Mouse (Mus musculus) midbrain, embryonic 11.5 days (tissue): ENCODE results near the gene Thyn1. TPM values are rescaled to one million over a fixed set of nuclear protein-coding genes. Genes with fewer than 3 reads are reported as not detected.

ENCODE experiments used
- ATAC-seq: fragments of 200-750 bp; cut with Nextera tagmentation; 2 replicates; pipeline ENCODE4 v1.8.0; 2017; ENCODE audit warnings: moderate TSS enrichment, moderate library complexity; ENCODE audit not compliant: low FRiP score
- DNase-seq: peaks from one replicate; pipeline ENCODE4 v3.0.0; 2015; ENCODE audit warnings: low spot score; ENCODE audit errors: missing footprints
- H3K27ac ChIP-seq: fragments of 300-500 bp; sonication (generic); 2 replicates; pipeline ENCODE4 v1.5.1; 2014; ENCODE audit warnings: low read depth, low read length
- H3K27me3 ChIP-seq: fragments of 300-500 bp; sonication (generic); 2 replicates; pipeline ENCODE4 v1.6.1; 2014; ENCODE audit warnings: mild to moderate bottlenecking, low read length, moderate library complexity, mixed read lengths; ENCODE audit not compliant: control insufficient read depth, insufficient read depth
- H3K36me3 ChIP-seq: fragments of 300-500 bp; sonication (generic); 2 replicates; pipeline ENCODE4 v1.6.1; 2014; ENCODE audit warnings: mild to moderate bottlenecking, low read length, moderate library complexity, mixed read lengths; ENCODE audit not compliant: control insufficient read depth, insufficient read depth
- H3K4me1 ChIP-seq: fragments of 300-500 bp; sonication (generic); 2 replicates; pipeline ENCODE4 v1.6.1; 2014; ENCODE audit warnings: low read length; ENCODE audit not compliant: control insufficient read depth, insufficient read depth
- H3K4me2 ChIP-seq: fragments of 300-500 bp; sonication (generic); 2 replicates; pipeline ENCODE4 v1.6.1; 2014; ENCODE audit warnings: mild to moderate bottlenecking, moderate library complexity
- H3K4me3 ChIP-seq: fragments of 300-500 bp; sonication (generic); 2 replicates; pipeline ENCODE4 v1.5.1; 2014; ENCODE audit warnings: low read depth, low read length
- H3K9ac ChIP-seq: fragments of 300-500 bp; sonication (generic); 2 replicates; pipeline ENCODE4 v1.6.1; 2014; ENCODE audit warnings: low read length
- H3K9me3 ChIP-seq: fragments of 300-500 bp; sonication (generic); 2 replicates; pipeline ENCODE4 v1.6.1; 2016; ENCODE audit warnings: low read length; ENCODE audit not compliant: control insufficient read depth
- WGBS: fragments of 180-500 bp; shearing (Covaris S2); extraction: QIAGEN DNeasy Blood & Tissue Kit; methylation state at CpG from one replicate; pipeline ENCODE4 v1.1.7; 2014; 5-methylcytosine and 5-hydroxymethylcytosine counted together
- polyA plus RNA-seq: library from polyadenylated mRNA; unstranded; fragments of >200 nt; fragmentation: Nextera tagmentation; extraction: Ambion mirVana; gene quantifications from 2 replicates; pipeline ENCODE4 v1.2.1, GENCODE M21; 2014

Thyn1 gene
- polyA plus RNA-seq, 1 experiment from 2014 or later: 157 TPM

- H3K4me2 ChIP-seq: no peak overlapping the region
- H3K27ac ChIP-seq: no peak overlapping the region
- no peaks in the 10 kb centered on the region for H3K9me3 ChIP-seq
- WGBS: 83% methylated on average over 1 of the region's 1 CpGs
- no peak overlapping the region for H3K4me3 ChIP-seq
- H3K27me3 ChIP-seq: no peaks in the 10 kb centered on the region
- DNase-seq (no peak), ATAC-seq (no peak)
- H3K4me1 ChIP-seq: peaks cover 23% of the 10 kb centered on the region
- H3K36me3 ChIP-seq: 0 out of 2 replicates have a peak, but pooled peaks cover 1% of the 10 kb centered on the region
- no peak overlapping the region for H3K9ac ChIP-seq
Measured at GRCm38 (mm10) chr9:27026708-27027107, 27.2 kb downstream of the Thyn1 start.

DNA sequence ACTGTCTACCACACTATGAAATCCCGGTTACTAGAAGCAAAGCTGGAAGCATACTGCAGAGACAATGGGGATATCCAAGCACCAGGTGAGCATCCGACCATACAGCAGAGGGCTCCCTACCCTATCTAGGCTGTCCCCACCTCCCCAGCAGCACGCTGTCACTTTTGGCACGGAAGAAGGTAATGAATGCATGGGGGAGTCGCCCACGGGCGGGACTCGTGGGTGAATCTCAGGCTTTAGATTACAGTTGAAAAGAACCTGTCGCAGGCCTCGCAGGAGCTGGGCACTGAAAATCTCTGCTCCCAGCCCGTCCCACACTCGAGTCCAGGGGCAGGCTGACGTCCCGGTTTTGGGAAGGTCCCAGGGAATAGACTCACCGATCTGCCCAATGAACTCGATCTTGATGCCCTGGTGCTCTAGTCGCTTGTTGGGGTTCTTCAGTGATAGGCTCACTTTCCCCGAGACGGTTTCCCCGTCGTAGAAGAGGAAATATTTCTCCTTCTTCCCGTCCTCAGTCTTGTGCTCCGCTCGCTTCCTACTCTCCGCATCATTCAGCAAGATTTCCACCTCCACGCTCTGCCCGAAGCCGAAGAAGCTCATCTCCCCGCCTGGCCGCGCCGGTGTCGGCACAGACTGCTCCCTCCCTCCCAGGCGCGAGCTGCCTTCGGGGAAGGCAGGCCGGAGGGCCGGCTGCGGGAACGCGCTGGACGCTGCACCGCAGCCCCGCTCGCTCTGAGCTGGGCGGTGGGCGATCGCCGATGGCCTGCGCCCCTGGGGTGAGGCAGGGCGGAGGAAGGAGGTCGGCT lies 29.7 kb downstream of the Thyn1 start:
- H3K4me1 ChIP-seq: peaks cover 29% of the 10 kb centered on the region
- no peaks in the 10 kb centered on the region for H3K9me3 ChIP-seq
- peak; percentile 92 for DNase-seq
- peak overlapping the region; percentile 87 for H3K27ac ChIP-seq
- peak; percentile 4 for ATAC-seq
- peak overlapping the region; percentile 80 for H3K4me2 ChIP-seq
- no peaks in the 10 kb centered on the region for H3K27me3 ChIP-seq
- peak overlapping the region; percentile 93 for H3K4me3 ChIP-seq
- H3K36me3 ChIP-seq: peaks cover 2% of the 10 kb centered on the region; the same call in 1 of the 2 replicates
- WGBS: under 1% methylated on average over 51 of the region's 52 CpGs
- peak overlapping the region; percentile 93 for H3K9ac ChIP-seq

DNA sequence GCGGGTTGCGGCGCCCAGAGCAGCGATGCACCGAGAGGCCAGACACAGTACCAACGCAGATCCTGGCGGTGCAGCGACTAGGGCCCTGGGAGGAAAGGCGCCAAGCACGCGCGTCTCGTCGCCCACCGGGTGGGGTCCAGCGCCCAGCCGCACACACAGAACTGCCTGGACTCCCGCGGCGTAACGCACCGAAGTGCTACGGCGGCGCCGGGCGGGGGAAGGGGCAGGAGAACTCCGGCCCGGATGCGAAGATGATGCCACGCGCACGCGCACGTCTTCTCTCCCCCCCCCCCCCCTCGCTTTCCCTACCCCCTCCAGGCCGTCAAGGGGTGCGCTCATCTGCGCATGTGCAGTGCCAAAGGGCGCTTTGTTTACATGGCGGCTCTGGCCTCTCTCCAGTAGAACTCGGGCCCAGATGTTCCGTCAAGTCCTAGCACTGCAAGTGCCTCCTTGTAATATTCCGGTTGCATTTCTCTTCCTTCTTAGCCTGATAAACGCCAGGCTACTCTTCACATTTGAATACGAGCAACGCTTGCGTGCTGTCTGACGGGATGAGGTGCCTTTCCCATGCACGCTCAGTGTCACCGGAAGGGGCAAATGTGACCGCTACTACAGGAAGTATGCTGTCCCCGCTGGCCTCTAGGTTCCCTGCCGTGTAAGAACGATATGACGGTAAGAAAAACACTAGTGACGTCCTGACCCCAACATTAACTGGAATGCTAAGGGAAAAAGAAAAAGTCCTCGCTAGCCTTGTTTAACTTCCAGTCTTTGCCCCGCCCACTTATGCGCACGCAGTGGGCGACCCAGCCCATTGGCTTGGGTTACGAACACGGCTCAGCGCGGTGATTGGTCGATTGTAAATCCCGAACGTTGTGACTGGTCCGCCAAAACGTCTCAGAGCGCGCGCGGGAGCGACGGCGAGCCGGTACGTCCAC lies 30.6 kb downstream of the Thyn1 start, which contains the start of the genes Vps26b and Ncapd3:
Vps26b (minus strand) TSS at position 238 of the 935 bp plus-strand sequence.
Ncapd3 (plus strand) TSS at position 348 of the 935 bp plus-strand sequence.
- peak within 1 kb of the TSS; percentile 93 for H3K9ac ChIP-seq
- H3K27ac ChIP-seq: peak within 1 kb of the TSS; percentile 87
- H3K4me3 ChIP-seq: peak within 1 kb of the TSS; percentile 93
- H3K9me3 ChIP-seq: no peaks in the 10 kb centered on the region
- H3K4me1 ChIP-seq: peaks cover 29% of the 10 kb centered on the region
- no peaks in the 10 kb centered on the region for H3K27me3 ChIP-seq
- ATAC-seq: peak; percentile 93
- WGBS: under 1% methylated on average over 72 of the region's 80 CpGs
- H3K36me3 ChIP-seq: peaks cover 2% of the 10 kb centered on the region; the same call in 1 of the 2 replicates
- DNase-seq: peak; percentile 99
- H3K4me2 ChIP-seq: peak within 1 kb of the TSS; percentile 80

DNA sequence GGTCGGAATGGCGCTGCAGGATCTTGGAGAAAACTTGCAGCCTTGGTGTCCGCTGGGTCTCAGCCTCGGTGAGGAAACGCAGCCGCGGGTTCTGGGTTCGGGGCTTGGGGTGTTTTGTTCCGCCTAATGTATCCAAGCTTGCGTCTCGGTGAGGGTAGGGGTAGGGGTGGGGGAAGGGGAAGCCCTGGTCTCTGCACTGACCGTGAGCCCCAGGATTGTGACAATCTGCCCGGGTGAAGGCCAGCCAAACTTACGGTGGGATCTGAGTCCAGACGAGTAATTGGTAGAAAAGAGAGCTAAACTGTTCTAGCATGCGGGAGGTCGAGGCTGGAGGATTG lies 31.2 kb downstream of the Thyn1 start:
- peaks cover 29% of the 10 kb centered on the region for H3K4me1 ChIP-seq
- H3K27ac ChIP-seq: no peak overlapping the region
- H3K4me2 ChIP-seq: peak overlapping the region; percentile 74
- WGBS: under 1% methylated on average over 17 of the region's 17 CpGs
- peak; percentile 60 for ATAC-seq
- no peaks in the 10 kb centered on the region for H3K27me3 ChIP-seq
- peaks cover 2% of the 10 kb centered on the region; the same call in 1 of the 2 replicates for H3K36me3 ChIP-seq
- H3K4me3 ChIP-seq: peak overlapping the region; percentile 93
- no peaks in the 10 kb centered on the region for H3K9me3 ChIP-seq
- peak overlapping the region; percentile 93 for H3K9ac ChIP-seq
- DNase-seq: no peak

DNA sequence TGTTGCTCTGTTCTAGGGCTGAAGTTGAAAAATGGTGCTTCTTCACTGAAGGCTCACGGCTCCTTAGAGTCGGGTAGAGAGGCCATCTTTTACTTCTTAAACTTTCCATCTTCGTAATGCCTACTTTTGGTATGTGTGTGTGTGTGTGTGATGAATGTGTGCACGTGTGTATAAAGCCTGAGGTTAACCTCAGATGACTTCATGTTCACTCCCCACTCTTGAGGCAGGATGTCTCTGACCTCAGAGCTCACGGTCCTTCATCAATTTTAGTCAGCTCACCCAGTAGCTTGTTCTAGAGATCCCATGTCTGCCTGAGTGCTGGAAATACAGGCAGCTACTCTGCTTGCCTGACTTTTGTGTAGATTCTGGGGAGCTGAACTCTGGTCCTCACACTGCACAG lies 44.4 kb downstream of the Thyn1 start:
- H3K4me3 ChIP-seq: no peak overlapping the region
- H3K4me2 ChIP-seq: no peak overlapping the region
- H3K9me3 ChIP-seq: no peaks in the 10 kb centered on the region
- DNase-seq: peak; percentile 4
- H3K9ac ChIP-seq: no peak overlapping the region
- no peaks in the 10 kb centered on the region for H3K27me3 ChIP-seq
- WGBS: 92% methylated on average over 5 of the region's 5 CpGs
- no peak for ATAC-seq
- no peaks in the 10 kb centered on the region for H3K4me1 ChIP-seq
- H3K36me3 ChIP-seq: peaks cover 5% of the 10 kb centered on the region; the same call in 1 of the 2 replicates
- H3K27ac ChIP-seq: no peak overlapping the region

- Histone ChIP-seq H3K4me2 (no peak overlapping the region), H3K9ac (no peak overlapping the region), H3K27ac (no peak overlapping the region), H3K4me1 (no peaks in the 10 kb centered on the region), H3K9me3 (no peaks in the 10 kb centered on the region), H3K27me3 (no peaks in the 10 kb centered on the region), H3K4me3 (no peak overlapping the region), H3K36me3 (peaks cover 26% of the 10 kb centered on the region)
- 92% methylated on average over 2 of the region's 2 CpGs for WGBS
- DNase-seq: no peak
- ATAC-seq: no peak
Measured at GRCm38 (mm10) chr9:27049492-27049891, 50.0 kb downstream of the Thyn1 start.

Other genes starting within 250 kb of the Thyn1 start
- gene Glb1l2, start 193.2 kb upstream of the Thyn1 start, polyA plus RNA-seq: 4.5 and 5.2 TPM in 2 replicates
- not detected in 2 replicates for gene Glb1l3, start 138.8 kb upstream of the Thyn1 start, polyA plus RNA-seq
- gene Gm1110, start 76.6 kb upstream of the Thyn1 start, polyA plus RNA-seq: not detected in 2 replicates
- 36.0 and 40.4 TPM in 2 replicates for gene Acad8, start 144 bp upstream of the Thyn1 start, polyA plus RNA-seq
- 53.1 and 56.7 TPM in 2 replicates for gene Vps26b, start 30.4 kb downstream of the Thyn1 start, polyA plus RNA-seq
- gene Ncapd3, start 30.5 kb downstream of the Thyn1 start, polyA plus RNA-seq: 39.8 and 43.3 TPM in 2 replicates
- gene Jam3, start 155.7 kb downstream of the Thyn1 start, polyA plus RNA-seq: 170 and 171 TPM in 2 replicates